8 mouse cellular contexts compared by ENCODE assay signal in the genomic region with DNA sequence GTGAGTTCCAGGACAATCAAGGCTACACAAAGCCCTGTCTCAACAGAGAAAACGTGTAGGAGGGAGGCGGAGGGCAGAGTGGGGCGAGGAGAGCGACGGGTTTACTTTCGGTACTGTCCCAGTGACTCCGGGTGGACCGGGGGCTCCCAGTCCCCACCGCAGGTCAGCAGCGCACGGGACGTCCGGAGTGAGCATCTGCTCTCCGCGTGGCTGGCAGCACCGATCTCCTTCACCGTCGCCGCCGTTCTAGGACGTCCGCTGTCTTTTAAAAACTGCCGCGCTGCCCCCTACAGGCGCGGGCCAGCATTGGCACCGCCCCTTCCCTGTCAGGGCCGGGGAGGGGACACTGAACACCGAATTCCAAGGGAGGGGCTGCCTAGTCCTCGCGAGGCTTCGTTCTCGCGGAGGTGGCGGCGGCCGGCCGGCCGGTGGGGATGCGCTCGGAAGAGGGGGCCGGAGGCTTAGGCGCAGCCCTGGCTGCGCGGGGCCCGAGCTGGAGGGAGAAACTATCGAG. TPM values are rescaled to one million over a fixed set of nuclear protein-coding genes. Genes with fewer than 3 reads are reported as not detected.
DNase-seq lines count a peak whose midpoint lies in the region; ATAC-seq lines count a peak whose summit lies in the region.

TSS of gene Upf3a (plus strand) at position 366 of the 514 bp plus-strand sequence.

- peaks cover 46% of the 10 kb centered on the region for H3K36me3 ChIP-seq in intestine, embryonic 14.5 days (ENCODE audit: control insufficient read depth, insufficient read depth, low read length)

- under 1% methylated on average over 47 of the region's 47 CpGs for WGBS in intestine, embryonic 14.5 days

- H3K4me2 ChIP-seq in intestine, embryonic 14.5 days (ENCODE audit: low read length) = peak within 1 kb of the TSS; percentile 82

- DNase-seq in adrenal gland, adult (ENCODE audit: inconsistent age in 2 of 2, low spot score in 1 of 2) = peak; percentile 93 to 97
- DNase-seq in embryo, embryonic 10.5 days (ENCODE audit: low spot score) = peak; percentile 96
- DNase-seq in gastrocnemius, postnatal 25 days = peak; percentile 93
- DNase-seq in intestine, embryonic 14.5 days (ENCODE audit: low spot score) = peak; percentile 95
- DNase-seq in left cerebral cortex, postnatal 14 days (ENCODE audit: low spot score in 2 of 2) = peak; percentile 90 to 93
- DNase-seq in mesoderm, embryonic 11.5 days (ENCODE audit: low read depth, low spot score) = peak; percentile 97
- peak; percentile 80 to 83 for DNase-seq in right cerebral cortex, postnatal 36 days (ENCODE audit: low spot score in 2 of 2)
- peak; percentile 96 for DNase-seq in yolk sac, embryonic 10.5 days (ENCODE audit: low spot score)

- peak within 1 kb of the TSS; percentile 72 for H3K4me3 ChIP-seq in intestine, embryonic 14.5 days (ENCODE audit: low read depth, low read length)

- peak within 1 kb of the TSS; percentile 98 for H3K27ac ChIP-seq in intestine, embryonic 14.5 days (ENCODE audit: low read depth)

- H3K9me3 ChIP-seq in intestine, embryonic 14.5 days (ENCODE audit: control insufficient read depth, low read length) = no peaks in the 10 kb centered on the region

- ATAC-seq in intestine, embryonic 14.5 days (replicated peaks; ENCODE audit: low FRiP score, low TSS enrichment, low read depth) = peak; percentile 94

- peak within 1 kb of the TSS; percentile 98 for H3K9ac ChIP-seq in intestine, embryonic 14.5 days (ENCODE audit: low read length)

- peaks cover 9% of the 10 kb centered on the region for H3K4me1 ChIP-seq in intestine, embryonic 14.5 days (replicated peaks; ENCODE audit: control insufficient read depth, insufficient read depth, low read length)

- no peaks in the 10 kb centered on the region for H3K27me3 ChIP-seq in intestine, embryonic 14.5 days (replicated peaks; ENCODE audit: control insufficient read depth, insufficient read depth, low read length)

- intact Hi-C loops in left cerebral cortex, postnatal 14 days (cut with DNase I) = no loop called here

RNA-seq across cellular contexts. Expression of gene Upf3a, which starts in this region (rescaled TPM):
- 1 to 10 TPM; 8.3 to 9.4 TPM for total RNA-seq in gastrocnemius, postnatal 25 days (2021)
- polyA plus RNA-seq in intestine, embryonic 14.5 days (2014; fragmentation: Nextera tagmentation; extraction: Ambion mirVana) = 36.7 and 41.5 TPM in 2 replicates
- total RNA-seq in left cerebral cortex, postnatal 14 days (2021) = 10 to 100 TPM; 37.2 to 38.0 TPM

Comparison
In these comparisons a context has a peak if more than half of its experiments do, and no peak if none do; other contexts are left out.
1. Peak in every context shown above with its lines: DNase-seq, ATAC-seq, H3K4me3 ChIP-seq and H3K27ac ChIP-seq.